Mouse (Mus musculus) liver, embryonic 13.5 days (tissue): ENCODE measurements around the gene Mcm5. TPM values are rescaled to one million over a fixed set of nuclear protein-coding genes. Genes with fewer than 3 reads are reported as not detected.
A peak's percentile ranks its signal among the peaks of the same experiment; 100 is the strongest.

ENCODE experiments used
- ATAC-seq: fragments of 200-750 bp; cut with Nextera tagmentation; 2 replicates; pipeline ENCODE4 v1.8.0; 2017; ENCODE audit warnings: low read depth, mild to moderate bottlenecking, moderate number of reproducible peaks, moderate library complexity
- DNase-seq: peaks from one replicate; pipeline ENCODE4 v3.0.0; 2022
- H3K27ac ChIP-seq: fragments of 300-500 bp; sonication (generic); 2 replicates; pipeline ENCODE4 v1.5.1; 2015; ENCODE audit warnings: moderate library complexity, mild to moderate bottlenecking, inconsistent platforms
- H3K27me3 ChIP-seq: fragments of 300-500 bp; sonication (generic); 2 replicates; pipeline ENCODE4 v1.6.1; 2015; ENCODE audit warnings: mild to moderate bottlenecking, inconsistent platforms
- H3K36me3 ChIP-seq: fragments of 300-500 bp; sonication (generic); 2 replicates; pipeline ENCODE4 v1.6.1; 2015; ENCODE audit warnings: mild to moderate bottlenecking, inconsistent platforms
- H3K4me1 ChIP-seq: fragments of 300-500 bp; sonication (generic); replicated peaks from 2 replicates; pipeline ENCODE4 v1.6.1; 2015; ENCODE audit warnings: inconsistent platforms
- H3K4me2 ChIP-seq: fragments of 300-500 bp; sonication (generic); 2 replicates; pipeline ENCODE4 v1.6.1; 2015; ENCODE audit warnings: inconsistent platforms, mild to moderate bottlenecking, moderate library complexity
- H3K4me3 ChIP-seq: fragments of 300-500 bp; sonication (generic); replicated peaks from 2 replicates; pipeline ENCODE4 v1.5.1; 2015; ENCODE audit warnings: mild to moderate bottlenecking, inconsistent platforms
- H3K9ac ChIP-seq: fragments of 300-500 bp; sonication (generic); 2 replicates; pipeline ENCODE4 v1.6.1; 2015; ENCODE audit warnings: mild to moderate bottlenecking, inconsistent platforms
- H3K9me3 ChIP-seq: fragments of 300-500 bp; sonication (generic); replicated peaks from 2 replicates; pipeline ENCODE4 v1.6.1; 2016; ENCODE audit warnings: inconsistent platforms
- WGBS: fragments of 180-500 bp; shearing (Covaris S2); methylation state at CpG from one replicate; pipeline ENCODE4 v1.1.7; 2015; ENCODE audit not compliant: insufficient replicate concordance; 5-methylcytosine and 5-hydroxymethylcytosine counted together
- polyA plus RNA-seq: library from polyadenylated mRNA; unstranded; fragments of >200 nt; fragmentation: Nextera tagmentation; extraction: Ambion mirVana; gene quantifications from 2 replicates; pipeline ENCODE4 v1.2.1, GENCODE M21; 2015

Mcm5 gene
- polyA plus RNA-seq, 1 experiment from 2014 or later, result 207 TPM

GRCm38 (mm10) chr8:75136256-75136655 lies 26.9 kb downstream of the Mcm5 start:
- H3K9me3 ChIP-seq, result no peaks in the 10 kb centered on the region
- no peak overlapping the region for H3K27ac ChIP-seq
- peaks cover 33% of the 10 kb centered on the region for H3K4me1 ChIP-seq
- WGBS, result 26% methylated on average over 2 of the region's 2 CpGs
- no peak overlapping the region for H3K4me3 ChIP-seq
- no peaks in the 10 kb centered on the region for H3K27me3 ChIP-seq
- H3K4me2 ChIP-seq, result no peak overlapping the region
- DNase-seq, result no peak
- ATAC-seq, result peak; percentile 69
- peaks cover 12% of the 10 kb centered on the region for H3K36me3 ChIP-seq
- H3K9ac ChIP-seq, result no peak overlapping the region; the same call in 1 of the 2 replicates

GRCm38 (mm10) chr8:75137536-75137935 lies 28.2 kb downstream of the Mcm5 start:
- WGBS, result 66% methylated on average over 3 of the region's 3 CpGs

GRCm38 (mm10) chr8:75150911-75151610 lies 41.7 kb downstream of the Mcm5 start:
- 40% methylated on average over 5 of the region's 5 CpGs for WGBS
- no peaks in the 10 kb centered on the region for H3K36me3 ChIP-seq
- ATAC-seq (no peak), DNase-seq (no peak)
- no peak overlapping the region for H3K4me3 ChIP-seq
- no peaks in the 10 kb centered on the region for H3K9me3 ChIP-seq
- H3K4me2 ChIP-seq, result no peak overlapping the region
- 0 out of 2 replicates have a peak, but pooled peaks cover 4% of the 10 kb centered on the region for H3K4me1 ChIP-seq
- no peak overlapping the region for H3K27ac ChIP-seq
- H3K9ac ChIP-seq, result no peak overlapping the region
- H3K27me3 ChIP-seq, result no peaks in the 10 kb centered on the region

More at GRCm38 (mm10) chr8:75137536-75137935, 28.2 kb downstream of the Mcm5 start:
- H3K36me3 ChIP-seq, result peaks cover 2% of the 10 kb centered on the region; the same call in 1 of the 2 replicates
- ATAC-seq (no peak), DNase-seq (no peak)
- peaks cover 33% of the 10 kb centered on the region for H3K4me1 ChIP-seq
- no peak overlapping the region for H3K27ac ChIP-seq
- H3K27me3 ChIP-seq, result no peaks in the 10 kb centered on the region
- H3K4me3 ChIP-seq, result no peak overlapping the region
- no peak overlapping the region for H3K9ac ChIP-seq
- H3K9me3 ChIP-seq, result no peaks in the 10 kb centered on the region
- no peak overlapping the region for H3K4me2 ChIP-seq

GRCm38 (mm10) chr8:75151743-75152142 lies 42.4 kb downstream of the Mcm5 start:
- no peak for DNase-seq
- Histone ChIP-seq H3K9me3 (no peaks in the 10 kb centered on the region), H3K27ac (no peak overlapping the region), H3K4me1 (0 out of 2 replicates have a peak, but pooled peaks cover 4% of the 10 kb centered on the region), H3K4me3 (no peak overlapping the region), H3K36me3 (no peaks in the 10 kb centered on the region), H3K9ac (no peak overlapping the region), H3K4me2 (no peak overlapping the region), H3K27me3 (no peaks in the 10 kb centered on the region)
- 52% methylated on average over 4 of the region's 4 CpGs for WGBS
- ATAC-seq, result no peak

GRCm38 (mm10) chr8:75152505-75153082 lies 43.2 kb downstream of the Mcm5 start:
- H3K27me3 ChIP-seq, result no peaks in the 10 kb centered on the region
- no peak for ATAC-seq
- no peak overlapping the region for H3K4me3 ChIP-seq
- no peak overlapping the region for H3K9ac ChIP-seq
- DNase-seq, result no peak
- 37% methylated on average over 2 of the region's 2 CpGs for WGBS
- no peak overlapping the region for H3K4me2 ChIP-seq
- no peaks in the 10 kb centered on the region for H3K9me3 ChIP-seq
- H3K27ac ChIP-seq, result no peak overlapping the region
- no peaks in the 10 kb centered on the region for H3K36me3 ChIP-seq
- H3K4me1 ChIP-seq, result 0 out of 2 replicates have a peak, but pooled peaks cover 4% of the 10 kb centered on the region

GRCm38 (mm10) chr8:75154855-75155478 lies 45.6 kb downstream of the Mcm5 start:
- ATAC-seq, result peak; percentile 47; the same call in 1 of the 2 replicates
- Histone ChIP-seq H3K4me1 (0 out of 2 replicates have a peak, but pooled peaks cover 4% of the 10 kb centered on the region), H3K4me3 (no peak overlapping the region), H3K9ac (no peak overlapping the region), H3K27me3 (no peaks in the 10 kb centered on the region), H3K9me3 (no peaks in the 10 kb centered on the region), H3K4me2 (no peak overlapping the region), H3K27ac (no peak overlapping the region), H3K36me3 (no peaks in the 10 kb centered on the region)
- 36% methylated on average over 5 of the region's 5 CpGs for WGBS
- DNase-seq, result no peak

GRCm38 (mm10) chr8:75155740-75156322 lies 46.5 kb downstream of the Mcm5 start:
- no peak overlapping the region for H3K27ac ChIP-seq
- DNase-seq (no peak), ATAC-seq (no peak)
- no peak overlapping the region for H3K4me2 ChIP-seq
- H3K4me3 ChIP-seq, result no peak overlapping the region
- no peak overlapping the region for H3K9ac ChIP-seq
- no peaks in the 10 kb centered on the region for H3K9me3 ChIP-seq
- 55% methylated on average over 2 of the region's 2 CpGs for WGBS
- no peaks in the 10 kb centered on the region for H3K36me3 ChIP-seq
- H3K27me3 ChIP-seq, result no peaks in the 10 kb centered on the region
- H3K4me1 ChIP-seq, result 0 out of 2 replicates have a peak, but pooled peaks cover 4% of the 10 kb centered on the region

- H3K27ac ChIP-seq, result no peak overlapping the region
- WGBS, result 24% methylated on average over 7 of the region's 7 CpGs
These were observed 48.3 kb downstream of the Mcm5 start for GRCm38 (mm10) chr8:75157471-75158230.

GRCm38 (mm10) chr8:75169363-75169762 lies 60.0 kb downstream of the Mcm5 start:
- no peak overlapping the region for H3K4me3 ChIP-seq
- no peaks in the 10 kb centered on the region for H3K27me3 ChIP-seq
- H3K27ac ChIP-seq, result no peak overlapping the region
- WGBS, result 59% methylated on average over 5 of the region's 5 CpGs
- no peak overlapping the region for H3K9ac ChIP-seq
- H3K4me1 ChIP-seq, result no peaks in the 10 kb centered on the region
- no peak overlapping the region for H3K4me2 ChIP-seq
- no peak for DNase-seq
- no peaks in the 10 kb centered on the region for H3K9me3 ChIP-seq
- ATAC-seq, result no peak
- no peaks in the 10 kb centered on the region for H3K36me3 ChIP-seq

More at GRCm38 (mm10) chr8:75157471-75158230, 48.3 kb downstream of the Mcm5 start:
- no peaks in the 10 kb centered on the region for H3K27me3 ChIP-seq
- DNase-seq (no peak), ATAC-seq (no peak)
- no peak overlapping the region for H3K4me2 ChIP-seq
- H3K9ac ChIP-seq, result no peak overlapping the region
- H3K4me1 ChIP-seq, result 0 out of 2 replicates have a peak, but pooled peaks cover 4% of the 10 kb centered on the region
- H3K9me3 ChIP-seq, result no peaks in the 10 kb centered on the region
- H3K4me3 ChIP-seq, result no peak overlapping the region
- no peaks in the 10 kb centered on the region for H3K36me3 ChIP-seq

GRCm38 (mm10) chr8:75172009-75172685 lies 62.8 kb downstream of the Mcm5 start:
- 51% methylated on average over 6 of the region's 6 CpGs for WGBS
- H3K4me1 ChIP-seq, result no peaks in the 10 kb centered on the region
- no peak overlapping the region for H3K4me2 ChIP-seq
- no peak overlapping the region for H3K9ac ChIP-seq
- DNase-seq (no peak), ATAC-seq (no peak)
- no peaks in the 10 kb centered on the region for H3K9me3 ChIP-seq
- no peaks in the 10 kb centered on the region for H3K36me3 ChIP-seq
- H3K27me3 ChIP-seq, result no peaks in the 10 kb centered on the region
- no peak overlapping the region for H3K4me3 ChIP-seq
- no peak overlapping the region for H3K27ac ChIP-seq
